Mouse (Mus musculus) liver, adult (tissue): ENCODE results near the gene Ppp1r9a.

Experiments used
- GATA4 ChIP-seq: IDR thresholded peaks from 2 replicates; pipeline ENCODE4 v1.6.1; 2014; ENCODE audit warnings: mild to moderate bottlenecking, low read length; ENCODE audit not compliant: insufficient replicate concordance

Gene Ppp1r9a

GRCm38 (mm10) chr6:4943821-4944220 lies 41.1 kb downstream of the Ppp1r9a start:
- TF ChIP-seq GATA4 = no peak

- TF ChIP-seq GATA4 = no peak
Observed at GRCm38 (mm10) chr6:4948056-4948455, 45.3 kb downstream of the Ppp1r9a start.

GRCm38 (mm10) chr6:4949701-4950100 lies 47.0 kb downstream of the Ppp1r9a start:
- no peak for TF ChIP-seq GATA4

GRCm38 (mm10) chr6:4953028-4953719 lies 50.5 kb downstream of the Ppp1r9a start:
- no peak for TF ChIP-seq GATA4

GRCm38 (mm10) chr6:4956651-4957050 lies 53.9 kb downstream of the Ppp1r9a start:
- no peak for TF ChIP-seq GATA4

- no peak for TF ChIP-seq GATA4
Observed at GRCm38 (mm10) chr6:4962197-4962596, 59.5 kb downstream of the Ppp1r9a start.

- no peak for TF ChIP-seq GATA4
Observed at GRCm38 (mm10) chr6:4963049-4963448, 60.3 kb downstream of the Ppp1r9a start.

- no peak for TF ChIP-seq GATA4
Observed at GRCm38 (mm10) chr6:4967236-4967635, 64.5 kb downstream of the Ppp1r9a start.

GRCm38 (mm10) chr6:4971229-4971628 lies 68.5 kb downstream of the Ppp1r9a start:
- no peak for TF ChIP-seq GATA4

GRCm38 (mm10) chr6:4972808-4973207 lies 70.1 kb downstream of the Ppp1r9a start:
- no peak for TF ChIP-seq GATA4

- no peak for TF ChIP-seq GATA4
Observed at GRCm38 (mm10) chr6:4973337-4973736, 70.6 kb downstream of the Ppp1r9a start.

GRCm38 (mm10) chr6:4977515-4977914 lies 74.8 kb downstream of the Ppp1r9a start:
- no peak for TF ChIP-seq GATA4

- no peak for TF ChIP-seq GATA4
Observed at GRCm38 (mm10) chr6:4978249-4978648, 75.5 kb downstream of the Ppp1r9a start.

- no peak for TF ChIP-seq GATA4
Observed at GRCm38 (mm10) chr6:4978897-4979296, 76.2 kb downstream of the Ppp1r9a start.

GRCm38 (mm10) chr6:4980113-4980512 lies 77.4 kb downstream of the Ppp1r9a start:
- TF ChIP-seq GATA4 = no peak

- no peak for TF ChIP-seq GATA4
Observed at GRCm38 (mm10) chr6:4982686-4983162, 80.0 kb downstream of the Ppp1r9a start.

- no peak for TF ChIP-seq GATA4
Observed at GRCm38 (mm10) chr6:4985668-4986067, 83.0 kb downstream of the Ppp1r9a start.
